Mouse (Mus musculus): ENCODE data around the gene Tnpo3. TPM values are rescaled to one million over a fixed set of nuclear protein-coding genes. Genes with fewer than 3 reads are reported as not detected.

The Tnpo3 gene
- total and polyA plus RNA-seq, 3 experiments = 60.5 to 140 (median 76.0) TPM

GRCm38 (mm10) chr6:29539502-29539901 is 70.2 kb downstream of the Tnpo3 start:
- TF ChIP-seq POLR2A (IDR thresholded peaks at IDR 0.05; ENCODE audit: low read depth, low read length) (peak; percentile 40; the same call in 1 of the 2 replicates), ZC3H11A (IDR thresholded peaks at IDR 0.05; ENCODE audit: low read depth, low read length) (no peak), BHLHE40 (IDR thresholded peaks at IDR 0.05; ENCODE audit: low read depth, low read length) (no peak), CHD1 (IDR thresholded peaks at IDR 0.05; ENCODE audit: low read depth, low read length) (no peak)
- dilution Hi-C loops (cut with MboI; ENCODE audit: extremely low pct_ligation_motif_present, extremely low pct_unique_long_range_greater_than_20kb, low sequenced_read_pairs) = no loop called here

DNA sequence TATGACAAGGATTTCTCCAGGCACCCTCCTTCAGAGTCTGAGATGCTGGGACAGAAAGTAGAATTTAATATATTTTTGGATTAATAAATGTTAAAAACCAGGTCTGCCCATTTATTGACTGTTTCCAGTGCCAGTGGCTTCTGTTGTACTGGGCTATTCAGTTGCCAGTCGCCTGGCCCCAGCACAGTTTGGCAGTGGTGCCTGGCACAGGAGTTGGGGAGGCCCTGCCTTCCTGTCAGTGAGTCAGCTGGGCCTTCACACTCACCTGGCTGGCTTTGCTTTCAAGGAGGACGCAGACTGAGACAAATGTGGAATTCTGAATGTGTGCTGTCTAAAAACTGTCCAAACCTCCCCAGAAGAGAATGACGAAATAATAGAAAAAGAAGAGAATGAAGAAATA is 72.5 kb downstream of the Tnpo3 start:
- Histone ChIP-seq H3K79me2 (replicated peaks; ENCODE audit: control insufficient read depth, extremely low read depth, insufficient read depth, poor library complexity, severe bottlenecking) (peaks cover 6% of the 10 kb centered on the region), H3K27me3 (replicated peaks) (no peaks in the 10 kb centered on the region), H3K4me3 (replicated peaks in 1 of 3; ENCODE audit: low read depth in 2 of 3, low read length in 2 of 3, poor library complexity in 1 of 3) (no peak overlapping the region), H3K27ac (ENCODE audit: insufficient read depth, low read depth) (no peak overlapping the region), H3K4me2 (ENCODE audit: insufficient read depth, low read depth, poor library complexity, severe bottlenecking) (no peak overlapping the region), H3K9ac (ENCODE audit: insufficient read depth, low read depth) (no peak overlapping the region), H3K36me3 (replicated peaks in 1 of 2; ENCODE audit: control insufficient read depth in 1 of 2, insufficient read depth in 1 of 2, low read length in 1 of 2) (peaks cover 73 to 94% of the 10 kb centered on the region in 2 experiments), H3K4me1 (ENCODE audit: control insufficient read depth in 1 of 2, insufficient read depth in 2 of 2) (peaks cover 10 to 55% of the 10 kb centered on the region in 2 experiments), H3K9me3 (replicated peaks; ENCODE audit: low read length) (no peaks in the 10 kb centered on the region)
- in situ Hi-C loops (cut with MboI; ENCODE audit: low pct_ligation_motif_present, low pct_unique_long_range_greater_than_20kb, low sequenced_read_pairs) (no loop called here), dilution Hi-C loops (cut with MboI; ENCODE audit: extremely low pct_ligation_motif_present, extremely low pct_unique_long_range_greater_than_20kb, low sequenced_read_pairs) (no loop called here)
- no peak for DNase-seq (ENCODE audit: extremely low read depth)
- no peak for TF ChIP-seq POLR2AphosphoS2 (IDR thresholded peaks at IDR 0.05; ENCODE audit: low read depth, low read length)
- no peak for TF ChIP-seq IRF4 (IDR thresholded peaks at IDR 0.05; ENCODE audit: low read depth, low read length)
- 0 out of 2 replicates have a peak, but pooled peaks have one; percentile 36 for TF ChIP-seq ZMIZ1 (IDR thresholded peaks at IDR 0.05; ENCODE audit: low read depth, low read length)
- TF ChIP-seq RAD21 (IDR thresholded peaks at IDR 0.05; ENCODE audit: low read depth, low read length) = no peak
- no peak for TF ChIP-seq BHLHE40 (IDR thresholded peaks at IDR 0.05; ENCODE audit: low read depth, low read length)

More at GRCm38 (mm10) chr6:29539502-29539901, 70.2 kb downstream of the Tnpo3 start:
- H3K79me2 ChIP-seq (replicated peaks; ENCODE audit: control insufficient read depth, extremely low read depth, insufficient read depth, poor library complexity, severe bottlenecking) = no peaks in the 10 kb centered on the region
- H3K4me2 ChIP-seq (ENCODE audit: insufficient read depth, low read depth, poor library complexity, severe bottlenecking) = no peak overlapping the region
- H3K9ac ChIP-seq (ENCODE audit: insufficient read depth, low read depth) = no peak overlapping the region
- peaks cover 10 to 35% of the 10 kb centered on the region in 2 experiments for H3K4me1 ChIP-seq (ENCODE audit: control insufficient read depth in 1 of 2, insufficient read depth in 2 of 2)
- no peak overlapping the region for H3K4me3 ChIP-seq (replicated peaks in 1 of 3; ENCODE audit: low read depth in 2 of 3, low read length in 2 of 3, poor library complexity in 1 of 3)
- H3K36me3 ChIP-seq (replicated peaks in 1 of 2; ENCODE audit: control insufficient read depth in 1 of 2, insufficient read depth in 1 of 2, low read length in 1 of 2) = peaks cover 69 to 98% of the 10 kb centered on the region in 2 experiments
- no peak overlapping the region for H3K27ac ChIP-seq (ENCODE audit: insufficient read depth, low read depth)
- no peak for DNase-seq (ENCODE audit: extremely low read depth)
- no peaks in the 10 kb centered on the region for H3K9me3 ChIP-seq (replicated peaks; ENCODE audit: low read length)
- in situ Hi-C loops (cut with MboI; ENCODE audit: low pct_ligation_motif_present, low pct_unique_long_range_greater_than_20kb, low sequenced_read_pairs) = no loop called here
- H3K27me3 ChIP-seq (replicated peaks) = no peaks in the 10 kb centered on the region

- in situ Hi-C loops (cut with MboI; ENCODE audit: low pct_ligation_motif_present, low pct_unique_long_range_greater_than_20kb, low sequenced_read_pairs) = no loop called here
- dilution Hi-C loops (cut with MboI; ENCODE audit: extremely low pct_ligation_motif_present, extremely low pct_unique_long_range_greater_than_20kb, low sequenced_read_pairs) = no loop called here
- Histone ChIP-seq H3K4me2 (ENCODE audit: insufficient read depth, low read depth, poor library complexity, severe bottlenecking) (no peak overlapping the region), H3K79me2 (replicated peaks; ENCODE audit: control insufficient read depth, extremely low read depth, insufficient read depth, poor library complexity, severe bottlenecking) (peaks cover 10% of the 10 kb centered on the region), H3K27ac (ENCODE audit: insufficient read depth, low read depth) (peak overlapping the region; percentile 53), H3K4me3 (replicated peaks in 1 of 3; ENCODE audit: low read depth in 2 of 3, low read length in 2 of 3, poor library complexity in 1 of 3) (peak overlapping the region in 1 of 3 experiments; percentile 12), H3K9me3 (replicated peaks; ENCODE audit: low read length) (no peaks in the 10 kb centered on the region), H3K9ac (ENCODE audit: insufficient read depth, low read depth) (no peak overlapping the region), H3K36me3 (replicated peaks in 1 of 2; ENCODE audit: control insufficient read depth in 1 of 2, insufficient read depth in 1 of 2, low read length in 1 of 2) (peaks cover 70 to 94% of the 10 kb centered on the region in 2 experiments), H3K27me3 (replicated peaks) (no peaks in the 10 kb centered on the region), H3K4me1 (ENCODE audit: control insufficient read depth in 1 of 2, insufficient read depth in 2 of 2) (peaks cover 10 to 60% of the 10 kb centered on the region in 2 experiments)
- DNase-seq (ENCODE audit: extremely low read depth) = peak; percentile 70
- TF ChIP-seq TCF12 (IDR thresholded peaks at IDR 0.05; ENCODE audit: low read depth, low read length) (0 out of 2 replicates have a peak, but pooled peaks have one; percentile 19), SMC3 (IDR thresholded peaks at IDR 0.05; ENCODE audit: low read depth, low read length) (peak; percentile 78), POLR2A (IDR thresholded peaks at IDR 0.05; ENCODE audit: low read depth, low read length) (peak; percentile 35), CTCF (conservative IDR thresholded peaks at IDR 0.05 in 1 of 2, IDR thresholded peaks at IDR 0.05 in 1 of 2; ENCODE audit: low read depth in 2 of 2, low read length in 2 of 2) (peak in 1 of 2 experiments; percentile 75; a peak in 2 of 4 replicates), RAD21 (IDR thresholded peaks at IDR 0.05; ENCODE audit: low read depth, low read length) (peak; percentile 61), RCOR1 (conservative IDR thresholded peaks at IDR 0.05; ENCODE audit: low read depth, low read length) (no peak), ZC3H11A (IDR thresholded peaks at IDR 0.05; ENCODE audit: low read depth, low read length) (no peak), E2F4 (IDR thresholded peaks at IDR 0.05; ENCODE audit: insufficient replicate concordance, low read depth, low read length) (no peak), IRF4 (IDR thresholded peaks at IDR 0.05; ENCODE audit: low read depth, low read length) (peak; percentile 89), MAFK (IDR thresholded peaks at IDR 0.05; ENCODE audit: insufficient replicate concordance, low read length) (no peak), EP300 (IDR thresholded peaks at IDR 0.05; ENCODE audit: low read length) (peak; percentile 14; the same call in 1 of the 2 replicates)
Observed at GRCm38 (mm10) chr6:29536651-29537193, 73.0 kb downstream of the Tnpo3 start.
